In the genomic region with DNA sequence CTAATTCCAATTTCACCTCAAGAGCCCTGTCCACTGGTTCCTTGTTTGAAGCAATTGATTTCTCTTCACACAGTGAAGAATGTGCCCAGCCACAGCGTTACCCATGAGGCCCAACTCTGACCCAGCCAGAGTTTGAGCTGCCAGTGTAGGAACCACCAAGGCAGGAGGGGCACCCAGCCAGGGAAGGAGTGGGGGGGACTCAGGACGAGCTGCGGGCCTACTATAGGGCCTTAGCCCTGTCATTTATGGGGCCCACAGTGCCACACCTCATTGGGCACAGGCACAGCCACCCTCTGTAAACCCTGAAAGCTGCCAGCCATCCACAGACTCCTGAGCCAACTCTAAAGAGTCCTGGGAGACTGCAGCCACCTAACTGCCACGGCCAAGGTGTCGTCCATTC, we compare ENCODE assay signal across 25 mouse cellular contexts.
"Had no signal": no experiment of that assay in that cellular context is flagged by ENCODE, and none has a peak within 500 bp of the region (broad histone marks: within the 10 kb centered on the region; RNA-seq: fewer than 3 reads in every experiment).

No protein-coding gene starts in this region.

- H3K27ac ChIP-seq: heart, adult 2 months; heart, embryonic 13.5 days; heart, embryonic 15.5 days; hindbrain, embryonic 13.5 days; hindbrain, embryonic 15.5 days; hindbrain, postnatal 0 days; kidney, embryonic 15.5 days; kidney, postnatal 0 days; limb, embryonic 13.5 days; limb, embryonic 15.5 days; liver, embryonic 13.5 days; liver, embryonic 15.5 days had no signal

- DNase-seq: gastrocnemius, postnatal 14 days; gastrocnemius, postnatal 36 days; heart, adult 11 months; heart, adult 2 months; heart, postnatal 14 days; heart, postnatal 36 days; kidney, adult 11 months; kidney, adult 2 months; kidney, adult 9 months; kidney, postnatal 14 days; kidney, postnatal 36 days; layer of hippocampus, adult 9-11 months; layer of hippocampus, postnatal 36 days; left cerebral cortex, postnatal 4 days; liver, embryonic 13.5 days had no signal

- H3K4me3 ChIP-seq: heart, adult 2 months; heart, embryonic 13.5 days; heart, embryonic 15.5 days; hindbrain, embryonic 13.5 days; hindbrain, embryonic 15.5 days; kidney, embryonic 15.5 days; limb, embryonic 13.5 days; limb, embryonic 15.5 days; liver, embryonic 13.5 days; liver, embryonic 15.5 days had no signal
